Mouse (Mus musculus) forebrain, embryonic 11.5 days (tissue): ENCODE results near the gene Hivep3. TPM values are rescaled to one million over a fixed set of nuclear protein-coding genes. Genes with fewer than 3 reads are reported as not detected.
A peak's percentile ranks its signal among the peaks of the same experiment; 100 is the strongest.

Experiments
- ATAC-seq: fragments of 200-750 bp; cut with Nextera tagmentation; replicated peaks from 2 replicates; pipeline ENCODE4 v1.8.0; 2017; ENCODE audit warnings: moderate TSS enrichment; ENCODE audit not compliant: low FRiP score
- DNase-seq: peaks from one replicate; pipeline ENCODE4 v3.0.0-alpha.2; 2017; ENCODE audit warnings: low spot score
- H3K27ac ChIP-seq: fragments of 300-500 bp; sonication (generic); 2 replicates; pipeline ENCODE4 v1.5.1; 2014; ENCODE audit warnings: low read depth, low read length
- H3K27me3 ChIP-seq: fragments of 300-500 bp; sonication (generic); 2 replicates; pipeline ENCODE4 v1.6.1; 2014; ENCODE audit warnings: mild to moderate bottlenecking, low read length, mixed read lengths; ENCODE audit not compliant: control insufficient read depth, insufficient read depth
- H3K36me3 ChIP-seq: fragments of 300-500 bp; sonication (generic); 2 replicates; pipeline ENCODE4 v1.6.1; 2014; ENCODE audit warnings: mild to moderate bottlenecking, low read length, moderate library complexity, mixed read lengths; ENCODE audit not compliant: control insufficient read depth, insufficient read depth
- H3K4me1 ChIP-seq: fragments of 300-500 bp; sonication (generic); replicated peaks from 2 replicates; pipeline ENCODE4 v1.6.1; 2014; ENCODE audit warnings: low read length, mixed read lengths; ENCODE audit not compliant: control insufficient read depth, insufficient read depth
- H3K4me2 ChIP-seq: fragments of 300-500 bp; sonication (generic); 2 replicates; pipeline ENCODE4 v1.6.1; 2014; ENCODE audit warnings: low read depth, mild to moderate bottlenecking, low read length, moderate library complexity, mixed read lengths; ENCODE audit not compliant: severe bottlenecking
- H3K4me3 ChIP-seq: fragments of 300-500 bp; sonication (generic); 2 replicates; pipeline ENCODE4 v1.5.1; 2014; ENCODE audit warnings: low read depth, low read length
- H3K9ac ChIP-seq: fragments of 300-500 bp; sonication (generic); 2 replicates; pipeline ENCODE4 v1.6.1; 2014; ENCODE audit warnings: low read length
- H3K9me3 ChIP-seq: fragments of 300-500 bp; sonication (generic); 2 replicates; pipeline ENCODE4 v1.6.1; 2016; ENCODE audit warnings: low read length, mixed read lengths; ENCODE audit not compliant: control insufficient read depth
- WGBS: fragments of 180-500 bp; shearing (Covaris S2); extraction: QIAGEN DNeasy Blood & Tissue Kit; methylation state at CpG from one replicate; pipeline ENCODE4 v1.1.7; 2014; 5-methylcytosine and 5-hydroxymethylcytosine counted together
- polyA plus RNA-seq: library from polyadenylated mRNA; unstranded; fragments of >200 nt; fragmentation: Nextera tagmentation; extraction: Ambion mirVana; gene quantifications from 2 replicates; pipeline ENCODE4 v1.2.1, GENCODE M21; 2014

Hivep3 gene
- polyA plus RNA-seq, 1 experiment from 2014 or later = 2.2 TPM

- DNase-seq = no peak
- no peak for ATAC-seq
- H3K4me2 ChIP-seq = no peak overlapping the region
- no peak overlapping the region for H3K9ac ChIP-seq
- no peaks in the 10 kb centered on the region for H3K36me3 ChIP-seq
- no peaks in the 10 kb centered on the region for H3K4me1 ChIP-seq
- no peaks in the 10 kb centered on the region for H3K27me3 ChIP-seq
- WGBS = 68% methylated on average over 5 of the region's 5 CpGs
- H3K9me3 ChIP-seq = no peaks in the 10 kb centered on the region
- no peak overlapping the region for H3K4me3 ChIP-seq
- H3K27ac ChIP-seq = no peak overlapping the region
These were observed 233.6 kb downstream of the Hivep3 start for GRCm38 (mm10) chr4:119967073-119967608.

DNA sequence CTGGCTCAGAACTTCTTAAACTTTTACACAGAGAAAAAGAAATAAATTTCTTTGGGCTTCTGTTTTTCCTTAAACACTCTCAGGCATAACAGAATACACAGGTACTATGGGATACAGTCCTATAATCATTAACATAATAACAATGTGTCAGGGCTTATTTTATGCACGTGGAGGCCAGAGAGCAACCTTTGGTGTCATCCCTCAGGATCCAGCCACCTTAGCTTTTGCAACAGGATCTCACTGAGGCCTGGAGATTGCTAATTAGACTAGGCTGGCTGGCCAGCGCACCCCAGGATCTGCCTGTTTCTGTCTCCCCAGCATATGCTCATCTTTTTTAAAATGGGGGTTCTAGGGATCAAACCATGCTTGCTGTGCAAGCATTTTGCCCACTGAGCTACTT lies 234.1 kb downstream of the Hivep3 start:
- H3K4me3 ChIP-seq = no peak overlapping the region
- no peaks in the 10 kb centered on the region for H3K36me3 ChIP-seq
- 73% methylated on average over 2 of the region's 2 CpGs for WGBS
- no peaks in the 10 kb centered on the region for H3K27me3 ChIP-seq
- H3K9me3 ChIP-seq = no peaks in the 10 kb centered on the region
- H3K27ac ChIP-seq = no peak overlapping the region
- H3K4me1 ChIP-seq = no peaks in the 10 kb centered on the region
- H3K9ac ChIP-seq = no peak overlapping the region
- H3K4me2 ChIP-seq = no peak overlapping the region
- ATAC-seq = no peak
- DNase-seq = no peak

DNA sequence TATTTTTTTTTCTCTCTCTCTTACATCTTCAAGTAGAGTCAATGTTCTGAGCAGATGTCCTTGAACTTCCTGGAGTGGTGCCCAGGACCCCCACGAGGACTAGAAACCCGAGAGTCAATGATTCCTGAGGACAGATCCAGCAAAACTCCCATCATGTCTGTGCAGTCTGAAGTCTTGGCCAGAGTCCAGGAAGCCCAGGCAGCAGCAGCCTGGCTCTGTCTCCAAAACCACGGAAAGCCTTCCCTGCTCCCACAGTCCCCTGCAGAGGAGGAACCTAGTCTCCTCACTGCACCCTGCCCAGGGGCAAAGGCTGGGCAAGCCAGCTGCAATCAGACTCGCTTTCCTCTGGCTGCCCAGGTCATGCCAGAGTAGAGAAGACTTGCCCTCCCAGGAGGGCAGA lies 234.5 kb downstream of the Hivep3 start:
- Histone ChIP-seq H3K4me3 (no peak overlapping the region), H3K4me1 (no peaks in the 10 kb centered on the region), H3K9ac (no peak overlapping the region), H3K36me3 (no peaks in the 10 kb centered on the region), H3K27ac (no peak overlapping the region), H3K27me3 (no peaks in the 10 kb centered on the region), H3K9me3 (no peaks in the 10 kb centered on the region), H3K4me2 (no peak overlapping the region)
- 63% methylated on average over 4 of the region's 4 CpGs for WGBS
- ATAC-seq (no peak), DNase-seq (no peak)

GRCm38 (mm10) chr4:119968887-119969286 lies 235.3 kb downstream of the Hivep3 start:
- WGBS = 86% methylated on average over 2 of the region's 2 CpGs
- no peaks in the 10 kb centered on the region for H3K36me3 ChIP-seq
- no peaks in the 10 kb centered on the region for H3K9me3 ChIP-seq
- no peak overlapping the region for H3K4me2 ChIP-seq
- no peak overlapping the region for H3K27ac ChIP-seq
- no peak for DNase-seq
- no peak overlapping the region for H3K9ac ChIP-seq
- no peaks in the 10 kb centered on the region for H3K4me1 ChIP-seq
- no peak for ATAC-seq
- H3K4me3 ChIP-seq = no peak overlapping the region
- H3K27me3 ChIP-seq = no peaks in the 10 kb centered on the region

GRCm38 (mm10) chr4:119970166-119970565 lies 236.6 kb downstream of the Hivep3 start:
- no peaks in the 10 kb centered on the region for H3K27me3 ChIP-seq
- H3K4me3 ChIP-seq = no peak overlapping the region
- peak overlapping the region; percentile 10; the same call in 1 of the 2 replicates for H3K9ac ChIP-seq
- no peak for DNase-seq
- WGBS = 52% methylated on average over 9 of the region's 9 CpGs
- H3K4me2 ChIP-seq = no peak overlapping the region
- no peaks in the 10 kb centered on the region for H3K36me3 ChIP-seq
- no peaks in the 10 kb centered on the region for H3K4me1 ChIP-seq
- H3K9me3 ChIP-seq = no peaks in the 10 kb centered on the region
- ATAC-seq = no peak
- H3K27ac ChIP-seq = no peak overlapping the region

DNA sequence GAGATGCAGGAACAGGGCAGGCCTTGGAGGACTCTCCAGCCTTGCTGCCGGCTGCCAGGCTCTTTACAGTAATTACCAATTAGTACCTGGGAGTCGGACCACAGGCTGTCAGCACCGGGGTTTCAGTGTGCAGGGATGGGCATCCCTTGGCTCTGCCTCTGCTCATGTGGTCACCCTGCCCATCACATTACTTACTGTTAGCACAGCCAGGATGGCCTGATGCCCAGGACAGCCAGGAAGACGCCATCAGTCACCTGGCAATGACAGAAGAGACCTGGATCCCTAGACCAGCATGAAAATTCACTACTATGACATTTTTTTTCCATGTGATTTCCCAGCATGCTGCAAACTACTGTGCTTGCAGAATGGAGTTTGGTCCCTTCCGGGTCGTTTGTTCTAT lies 238.8 kb downstream of the Hivep3 start:
- Histone ChIP-seq H3K27ac (no peak overlapping the region), H3K27me3 (no peaks in the 10 kb centered on the region), H3K4me3 (no peak overlapping the region), H3K4me2 (no peak overlapping the region), H3K9me3 (no peaks in the 10 kb centered on the region), H3K9ac (no peak overlapping the region), H3K36me3 (no peaks in the 10 kb centered on the region), H3K4me1 (0 out of 2 replicates have a peak, but pooled peaks cover 2% of the 10 kb centered on the region)
- 73% methylated on average over 6 of the region's 6 CpGs for WGBS
- DNase-seq = no peak
- ATAC-seq = no peak

GRCm38 (mm10) chr4:119973729-119974605 lies 240.4 kb downstream of the Hivep3 start:
- no peaks in the 10 kb centered on the region for H3K36me3 ChIP-seq
- DNase-seq = no peak
- no peak overlapping the region for H3K9ac ChIP-seq
- no peak for ATAC-seq
- no peaks in the 10 kb centered on the region for H3K9me3 ChIP-seq
- H3K27ac ChIP-seq = no peak overlapping the region
- 88% methylated on average over 9 of the region's 9 CpGs for WGBS
- no peaks in the 10 kb centered on the region for H3K27me3 ChIP-seq
- H3K4me1 ChIP-seq = 0 out of 2 replicates have a peak, but pooled peaks cover 2% of the 10 kb centered on the region
- H3K4me2 ChIP-seq = no peak overlapping the region
- no peak overlapping the region for H3K4me3 ChIP-seq

- no peak overlapping the region for H3K9ac ChIP-seq
- H3K27me3 ChIP-seq = no peaks in the 10 kb centered on the region
- no peaks in the 10 kb centered on the region for H3K36me3 ChIP-seq
- H3K4me3 ChIP-seq = no peak overlapping the region
- no peak overlapping the region for H3K4me2 ChIP-seq
- H3K4me1 ChIP-seq = 0 out of 2 replicates have a peak, but pooled peaks cover 2% of the 10 kb centered on the region
- ATAC-seq (no peak), DNase-seq (no peak)
- WGBS = 89% methylated on average over 10 of the region's 10 CpGs
- no peak overlapping the region for H3K27ac ChIP-seq
- no peaks in the 10 kb centered on the region for H3K9me3 ChIP-seq
These were observed 241.7 kb downstream of the Hivep3 start for GRCm38 (mm10) chr4:119975242-119975641.
